13 mouse cellular contexts compared by ENCODE assay signal in genomic region chr12:71763194-71763593, GRCm38 (mm10).
DNase-seq lines count a peak whose midpoint lies in the region; TF ChIP-seq lines count a peak whose summit lies in the region.
"Had no signal": no experiment of that assay in that cellular context is flagged by ENCODE, and none has a peak within 500 bp of the region (broad histone marks: within the 10 kb centered on the region; RNA-seq: fewer than 3 reads in every experiment).

No protein-coding gene starts in this region.

- no peak overlapping the region for H3K27ac ChIP-seq in cerebellum, adult 2 months (ENCODE audit: insufficient read depth, low read length)
- no peak overlapping the region for H3K27ac ChIP-seq in kidney, adult 2 months (ENCODE audit: insufficient read depth, low read depth, low read length)
- H3K27ac ChIP-seq: limb, embryonic 12.5 days; midbrain, embryonic 12.5 days; neural tube, embryonic 13.5 days had no signal

- no peak for DNase-seq in cerebellum, adult 2 months
- no peak for DNase-seq in cerebellum, adult 8-10 months
- peak; percentile 39 for DNase-seq in kidney, adult 2 months
- no peak for DNase-seq in kidney, postnatal 36 days
- peak; percentile 6 for DNase-seq in lung, postnatal 36 days
- DNase-seq in lung, postnatal 25 days (ENCODE audit: low spot score) = no peak
- peak; percentile 48 for DNase-seq in brain, adult 2 months (ENCODE audit: low read depth, low spot score)
- no peak for DNase-seq in urinary bladder, postnatal 4 days (ENCODE audit: low spot score in 2 of 2)
- DNase-seq: adrenal gland, adult 8-10 months; thymus, adult 18-20 months had no signal

- H3K36me3 ChIP-seq in kidney, adult 2 months (ENCODE audit: control insufficient read depth, insufficient read depth, low read length) = no peaks in the 10 kb centered on the region
- H3K36me3 ChIP-seq: limb, embryonic 12.5 days; midbrain, embryonic 12.5 days; neural tube, embryonic 13.5 days had no signal

- H3K4me3 ChIP-seq in cerebellum, adult 2 months (replicated peaks; ENCODE audit: insufficient read depth, low read depth, low read length) = no peak overlapping the region
- no peak overlapping the region for H3K4me3 ChIP-seq in kidney, adult 2 months (ENCODE audit: insufficient read depth, low read depth, low read length)
- H3K4me3 ChIP-seq: limb, embryonic 12.5 days; midbrain, embryonic 12.5 days; neural tube, embryonic 13.5 days had no signal

- TF ChIP-seq CTCF in cerebellum, adult 2 months (IDR thresholded peaks at IDR 0.05; ENCODE audit: borderline replicate concordance, insufficient read depth, low read depth, low read length) = peak; percentile 20; the same call in 1 of the 2 replicates
- no peak for TF ChIP-seq CTCF in kidney, adult 2 months (conservative IDR thresholded peaks at IDR 0.05; ENCODE audit: insufficient read depth, insufficient read length, low read depth, low read length)

- H3K27me3 ChIP-seq in cerebellum, adult 2 months (ENCODE audit: control insufficient read depth, insufficient read depth, low read length) = no peaks in the 10 kb centered on the region
- 0 out of 2 replicates have a peak, but pooled peaks cover 1% of the 10 kb centered on the region for H3K27me3 ChIP-seq in kidney, adult 2 months (replicated peaks; ENCODE audit: control insufficient read depth, insufficient read depth, low read length)
- H3K27me3 ChIP-seq: limb, embryonic 12.5 days; midbrain, embryonic 12.5 days; neural tube, embryonic 13.5 days had no signal

- no peaks in the 10 kb centered on the region for H3K4me1 ChIP-seq in cerebellum, adult 2 months (ENCODE audit: control insufficient read depth, insufficient read depth, low read length)
- no peaks in the 10 kb centered on the region for H3K4me1 ChIP-seq in kidney, adult 2 months (ENCODE audit: control insufficient read depth, insufficient read depth, low read length)
- H3K4me1 ChIP-seq: limb, embryonic 12.5 days; neural tube, embryonic 13.5 days had no signal

- no peak for TF ChIP-seq POLR2A in cerebellum, adult 2 months (IDR thresholded peaks at IDR 0.05; ENCODE audit: borderline replicate concordance, insufficient read depth, low read length)
- no peak for TF ChIP-seq POLR2A in kidney, adult 2 months (IDR thresholded peaks at IDR 0.05; ENCODE audit: low read depth, low read length)

- WGBS in cerebellum, adult 2 months = 55% methylated on average over 4 of the region's 4 CpGs
- WGBS in kidney, adult 2 months = 51% methylated on average over 4 of the region's 4 CpGs

Comparison
In these comparisons a context has a peak if more than half of its experiments do, and no peak if none do; other contexts are left out.
1. DNase-seq: peak in kidney, adult 2 months (single experiment), lung, postnatal 36 days (single experiment) and brain, adult 2 months (single experiment); none in cerebellum, adult 2 months (0 of 2), cerebellum, adult 8-10 months (single experiment), kidney, postnatal 36 days (0 of 2), lung, postnatal 25 days (single experiment) and urinary bladder, postnatal 4 days (0 of 2).